Mouse (Mus musculus): Measurements from ENCODE around the gene Sgpp1. TPM values are rescaled to one million over a fixed set of nuclear protein-coding genes. Genes with fewer than 3 reads are reported as not detected.

Sgpp1 gene
- polyA plus RNA-seq (2015; fragmentation: Nextera tagmentation; extraction: Ambion mirVana): 10.9 and 12.0 TPM in 2 replicates

DNA sequence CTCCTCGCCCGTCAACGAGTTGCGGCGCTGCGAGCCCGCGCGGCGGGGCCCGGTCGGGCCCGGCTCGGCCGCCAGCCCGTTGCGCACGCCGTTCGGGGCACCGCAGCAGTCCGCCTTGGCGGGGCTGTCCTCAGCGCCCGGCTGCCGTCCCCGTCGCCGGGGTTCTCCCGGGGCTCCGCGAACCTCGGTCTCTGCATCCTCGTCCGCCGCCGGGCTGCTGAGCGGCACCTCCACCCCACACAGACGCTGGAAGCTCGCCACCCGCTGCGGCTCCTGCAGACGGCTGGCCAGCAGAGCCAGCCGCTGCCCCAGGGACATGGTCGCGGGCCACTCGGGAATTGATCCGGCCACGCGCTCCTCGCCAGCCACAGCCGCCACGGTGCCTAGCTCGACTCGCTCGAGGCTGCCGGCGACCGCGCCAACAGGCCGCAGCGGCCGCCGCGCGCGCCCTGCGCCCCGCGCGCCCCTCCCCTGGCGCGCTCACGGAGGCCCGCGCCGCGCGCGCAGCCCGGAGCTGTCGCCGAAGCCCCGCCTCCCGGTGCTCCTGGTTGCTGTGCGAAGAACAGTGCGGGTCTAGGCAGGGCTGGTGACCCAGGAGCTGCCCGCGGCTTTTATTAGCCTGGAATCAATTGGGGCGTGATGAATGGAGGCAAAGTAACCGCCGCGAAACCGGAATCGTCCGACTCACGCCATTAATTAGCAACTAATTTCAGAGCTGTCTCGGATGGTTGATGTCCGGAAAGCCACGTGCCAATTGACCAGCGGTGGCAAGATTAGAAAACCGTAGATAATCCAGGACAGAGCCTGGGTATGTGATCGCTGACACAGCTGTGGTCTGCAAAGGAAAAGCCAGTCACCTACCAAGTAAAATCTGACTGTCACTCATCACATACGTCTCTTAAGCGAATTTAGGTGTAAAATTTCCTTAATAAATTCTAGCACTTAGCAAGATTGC is at the start of gene Sgpp1:
TSS of gene Sgpp1 (minus strand) at position 484 of the 955 bp plus-strand sequence.
- Histone ChIP-seq H3K4me2 (ENCODE audit: low read length) (peak within 1 kb of the TSS; percentile 76), H3K36me3 (ENCODE audit: control insufficient read depth, insufficient read depth, low read length) (no peaks in the 10 kb centered on the region), H3K9ac (ENCODE audit: low read depth, low read length) (peak within 1 kb of the TSS; percentile 94), H3K4me1 (ENCODE audit: control insufficient read depth, insufficient read depth, low read length) (peaks cover 23% of the 10 kb centered on the region), H3K27ac (ENCODE audit: low read length) (peak within 1 kb of the TSS; percentile 83), H3K4me3 (ENCODE audit: low read depth, low read length) (peak within 1 kb of the TSS; percentile 87), H3K9me3 (replicated peaks; ENCODE audit: control insufficient read depth, low read length, poor library complexity, severe bottlenecking) (no peaks in the 10 kb centered on the region), H3K27me3 (ENCODE audit: control insufficient read depth, insufficient read depth, low read depth, low read length) (no peaks in the 10 kb centered on the region)
- ATAC-seq: peak; percentile 95
- WGBS: under 1% methylated on average over 77 of the region's 105 CpGs

GRCm38 (mm10) chr12:75784271-75784751 is 48.8 kb upstream of the Sgpp1 start:
- H3K9ac ChIP-seq (ENCODE audit: low read depth, low read length): no peak overlapping the region
- 78% methylated on average over 2 of the region's 2 CpGs for WGBS
- H3K4me2 ChIP-seq (ENCODE audit: low read length): no peak overlapping the region
- H3K27me3 ChIP-seq (ENCODE audit: control insufficient read depth, insufficient read depth, low read depth, low read length): no peaks in the 10 kb centered on the region
- H3K9me3 ChIP-seq (replicated peaks; ENCODE audit: control insufficient read depth, low read length, poor library complexity, severe bottlenecking): no peaks in the 10 kb centered on the region
- H3K36me3 ChIP-seq (ENCODE audit: control insufficient read depth, insufficient read depth, low read length): no peaks in the 10 kb centered on the region
- no peak overlapping the region for H3K4me3 ChIP-seq (ENCODE audit: low read depth, low read length)
- no peak for ATAC-seq
- H3K4me1 ChIP-seq (ENCODE audit: control insufficient read depth, insufficient read depth, low read length): no peaks in the 10 kb centered on the region
- H3K27ac ChIP-seq (ENCODE audit: low read length): no peak overlapping the region

DNA sequence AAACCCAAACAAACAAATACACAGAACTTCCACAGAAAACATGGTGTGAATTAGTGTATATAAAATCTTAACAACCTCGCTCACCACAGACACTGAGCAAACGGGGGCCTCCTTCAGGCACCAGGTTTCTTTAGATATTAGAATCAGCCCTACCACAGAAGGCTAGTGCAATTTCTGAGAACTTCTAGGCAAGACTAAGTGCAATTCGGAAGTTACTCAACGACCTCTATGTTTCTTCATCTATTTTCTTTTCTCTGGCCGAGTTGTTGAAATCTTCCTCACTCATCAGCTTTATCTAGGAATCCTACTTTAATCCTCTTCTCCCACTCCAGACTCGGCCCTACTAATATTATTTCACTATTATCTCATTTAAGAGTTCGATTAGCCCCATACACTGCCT is 46.5 kb upstream of the Sgpp1 start:
- ATAC-seq: no peak
- Histone ChIP-seq H3K4me2 (ENCODE audit: low read length) (no peak overlapping the region), H3K9ac (ENCODE audit: low read depth, low read length) (no peak overlapping the region), H3K36me3 (ENCODE audit: control insufficient read depth, insufficient read depth, low read length) (no peaks in the 10 kb centered on the region), H3K27me3 (ENCODE audit: control insufficient read depth, insufficient read depth, low read depth, low read length) (no peaks in the 10 kb centered on the region), H3K4me3 (ENCODE audit: low read depth, low read length) (no peak overlapping the region), H3K4me1 (ENCODE audit: control insufficient read depth, insufficient read depth, low read length) (no peaks in the 10 kb centered on the region), H3K9me3 (replicated peaks; ENCODE audit: control insufficient read depth, low read length, poor library complexity, severe bottlenecking) (no peaks in the 10 kb centered on the region), H3K27ac (ENCODE audit: low read length) (no peak overlapping the region)
- WGBS: 88% methylated on average over 7 of the region's 7 CpGs

GRCm38 (mm10) chr12:75781445-75781844 is 45.9 kb upstream of the Sgpp1 start:
- Histone ChIP-seq H3K27me3 (ENCODE audit: control insufficient read depth, insufficient read depth, low read depth, low read length) (no peaks in the 10 kb centered on the region), H3K27ac (ENCODE audit: low read length) (no peak overlapping the region), H3K9me3 (replicated peaks; ENCODE audit: control insufficient read depth, low read length, poor library complexity, severe bottlenecking) (no peaks in the 10 kb centered on the region), H3K36me3 (ENCODE audit: control insufficient read depth, insufficient read depth, low read length) (no peaks in the 10 kb centered on the region), H3K4me1 (ENCODE audit: control insufficient read depth, insufficient read depth, low read length) (no peaks in the 10 kb centered on the region), H3K4me2 (ENCODE audit: low read length) (no peak overlapping the region), H3K9ac (ENCODE audit: low read depth, low read length) (no peak overlapping the region), H3K4me3 (ENCODE audit: low read depth, low read length) (no peak overlapping the region)
- no peak for ATAC-seq

GRCm38 (mm10) chr12:75772424-75773034 is 37.0 kb upstream of the Sgpp1 start:
- 29% methylated on average over 3 of the region's 3 CpGs for WGBS
- no peak for ATAC-seq
- Histone ChIP-seq H3K4me2 (ENCODE audit: low read length) (no peak overlapping the region), H3K27me3 (ENCODE audit: control insufficient read depth, insufficient read depth, low read depth, low read length) (no peaks in the 10 kb centered on the region), H3K9me3 (replicated peaks; ENCODE audit: control insufficient read depth, low read length, poor library complexity, severe bottlenecking) (no peaks in the 10 kb centered on the region; the same call in 1 of the 2 replicates), H3K4me3 (ENCODE audit: low read depth, low read length) (no peak overlapping the region), H3K9ac (ENCODE audit: low read depth, low read length) (no peak overlapping the region), H3K27ac (ENCODE audit: low read length) (no peak overlapping the region), H3K4me1 (ENCODE audit: control insufficient read depth, insufficient read depth, low read length) (no peaks in the 10 kb centered on the region), H3K36me3 (ENCODE audit: control insufficient read depth, insufficient read depth, low read length) (no peaks in the 10 kb centered on the region)

DNA sequence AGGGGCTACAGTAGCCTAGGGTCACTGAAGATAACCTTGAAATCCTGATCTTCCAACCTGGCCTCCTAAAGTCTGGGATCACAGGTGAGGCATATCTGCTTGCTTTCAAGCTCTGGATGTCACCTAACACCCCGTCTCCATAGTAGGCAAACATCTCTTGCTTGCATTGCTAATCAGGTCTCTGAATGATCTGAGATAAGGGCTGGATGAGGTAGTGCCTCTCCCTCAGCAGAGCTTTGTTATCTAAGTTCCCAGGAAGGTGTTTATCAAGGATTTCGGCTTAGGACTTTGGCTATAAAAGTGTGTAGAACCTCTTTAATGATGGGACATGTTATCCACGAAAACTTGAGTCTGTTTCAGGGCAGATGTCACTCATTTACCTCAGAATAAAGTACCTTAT is 35.9 kb upstream of the Sgpp1 start:
- H3K9me3 ChIP-seq (replicated peaks; ENCODE audit: control insufficient read depth, low read length, poor library complexity, severe bottlenecking): no peaks in the 10 kb centered on the region; the same call in 1 of the 2 replicates
- 67% methylated on average over 3 of the region's 3 CpGs for WGBS
- H3K4me2 ChIP-seq (ENCODE audit: low read length): no peak overlapping the region
- H3K27me3 ChIP-seq (ENCODE audit: control insufficient read depth, insufficient read depth, low read depth, low read length): no peaks in the 10 kb centered on the region
- no peak overlapping the region for H3K27ac ChIP-seq (ENCODE audit: low read length)
- H3K4me1 ChIP-seq (ENCODE audit: control insufficient read depth, insufficient read depth, low read length): no peaks in the 10 kb centered on the region
- no peak for ATAC-seq
- H3K4me3 ChIP-seq (ENCODE audit: low read depth, low read length): no peak overlapping the region
- H3K9ac ChIP-seq (ENCODE audit: low read depth, low read length): no peak overlapping the region
- H3K36me3 ChIP-seq (ENCODE audit: control insufficient read depth, insufficient read depth, low read length): no peaks in the 10 kb centered on the region

DNA sequence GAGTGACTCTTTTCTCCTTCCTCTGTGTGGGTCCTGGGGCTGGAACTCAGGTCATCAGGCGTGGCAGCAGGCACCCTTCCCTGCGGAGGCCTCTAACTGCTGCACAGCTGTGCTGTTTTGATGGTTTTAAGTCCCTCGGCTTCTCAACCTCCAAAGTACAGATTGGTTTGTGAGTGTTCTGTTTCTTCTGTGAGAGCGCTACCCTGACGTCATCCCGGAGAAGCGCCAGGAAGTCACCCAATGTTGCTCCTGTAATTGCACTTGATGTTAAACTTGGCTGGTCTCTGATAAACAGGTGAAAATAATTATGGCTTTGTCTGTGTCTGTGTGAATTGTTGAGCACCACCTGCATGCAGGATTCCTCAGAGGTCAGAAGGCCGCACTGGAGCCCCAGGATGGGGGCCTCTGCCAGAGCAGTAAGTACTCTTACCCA is 31.4 kb upstream of the Sgpp1 start:
- H3K27me3 ChIP-seq (ENCODE audit: control insufficient read depth, insufficient read depth, low read depth, low read length): no peaks in the 10 kb centered on the region
- WGBS: 70% methylated on average over 8 of the region's 8 CpGs
- no peak overlapping the region for H3K4me2 ChIP-seq (ENCODE audit: low read length)
- no peak overlapping the region for H3K4me3 ChIP-seq (ENCODE audit: low read depth, low read length)
- no peak for ATAC-seq
- H3K36me3 ChIP-seq (ENCODE audit: control insufficient read depth, insufficient read depth, low read length): no peaks in the 10 kb centered on the region
- no peak overlapping the region for H3K27ac ChIP-seq (ENCODE audit: low read length)
- H3K9me3 ChIP-seq (replicated peaks; ENCODE audit: control insufficient read depth, low read length, poor library complexity, severe bottlenecking): no peaks in the 10 kb centered on the region
- no peak overlapping the region for H3K9ac ChIP-seq (ENCODE audit: low read depth, low read length)
- H3K4me1 ChIP-seq (ENCODE audit: control insufficient read depth, insufficient read depth, low read length): no peaks in the 10 kb centered on the region

GRCm38 (mm10) chr12:75766395-75766794 is 30.9 kb upstream of the Sgpp1 start:
- Histone ChIP-seq H3K4me1 (ENCODE audit: control insufficient read depth, insufficient read depth, low read length) (no peaks in the 10 kb centered on the region), H3K9me3 (replicated peaks; ENCODE audit: control insufficient read depth, low read length, poor library complexity, severe bottlenecking) (no peaks in the 10 kb centered on the region), H3K4me2 (ENCODE audit: low read length) (no peak overlapping the region), H3K27me3 (ENCODE audit: control insufficient read depth, insufficient read depth, low read depth, low read length) (no peaks in the 10 kb centered on the region), H3K9ac (ENCODE audit: low read depth, low read length) (no peak overlapping the region), H3K4me3 (ENCODE audit: low read depth, low read length) (no peak overlapping the region), H3K36me3 (ENCODE audit: control insufficient read depth, insufficient read depth, low read length) (no peaks in the 10 kb centered on the region), H3K27ac (ENCODE audit: low read length) (no peak overlapping the region)
- no peak for ATAC-seq
- WGBS: 63% methylated on average over 6 of the region's 6 CpGs

DNA sequence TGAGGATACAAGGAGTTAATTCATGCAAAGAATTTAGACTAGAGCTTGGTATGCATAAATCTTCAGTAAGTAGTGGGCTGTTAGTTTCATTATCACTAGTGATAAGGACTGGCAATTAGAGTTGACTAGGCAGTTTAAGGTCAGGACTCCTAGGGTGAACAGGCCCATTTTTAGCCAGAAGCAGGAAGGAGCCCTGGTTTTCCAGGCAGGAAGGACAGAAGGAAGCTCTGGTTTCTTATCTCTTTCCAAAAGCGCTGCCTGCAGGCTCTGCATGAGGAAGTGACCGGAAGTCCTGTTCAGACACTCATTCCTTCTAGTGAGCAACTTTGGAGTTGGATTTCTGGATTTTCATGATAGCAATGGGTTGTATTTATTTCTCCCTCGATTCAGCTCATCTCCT is 30.2 kb upstream of the Sgpp1 start:
- WGBS: 87% methylated on average over 3 of the region's 3 CpGs
- Histone ChIP-seq H3K4me1 (ENCODE audit: control insufficient read depth, insufficient read depth, low read length) (no peaks in the 10 kb centered on the region), H3K36me3 (ENCODE audit: control insufficient read depth, insufficient read depth, low read length) (no peaks in the 10 kb centered on the region), H3K9ac (ENCODE audit: low read depth, low read length) (no peak overlapping the region), H3K9me3 (replicated peaks; ENCODE audit: control insufficient read depth, low read length, poor library complexity, severe bottlenecking) (no peaks in the 10 kb centered on the region), H3K4me3 (ENCODE audit: low read depth, low read length) (no peak overlapping the region), H3K4me2 (ENCODE audit: low read length) (no peak overlapping the region), H3K27ac (ENCODE audit: low read length) (no peak overlapping the region), H3K27me3 (ENCODE audit: control insufficient read depth, insufficient read depth, low read depth, low read length) (no peaks in the 10 kb centered on the region)
- no peak for ATAC-seq
